Mouse (Mus musculus): ENCODE measurements around the gene Gm9611.
"Not testable (repeated sequence)": the region's sequence is repeated elsewhere in the genome, so short reads cannot be mapped to it uniquely, and the experiment has no call there.

Gm9611 gene

DNA sequence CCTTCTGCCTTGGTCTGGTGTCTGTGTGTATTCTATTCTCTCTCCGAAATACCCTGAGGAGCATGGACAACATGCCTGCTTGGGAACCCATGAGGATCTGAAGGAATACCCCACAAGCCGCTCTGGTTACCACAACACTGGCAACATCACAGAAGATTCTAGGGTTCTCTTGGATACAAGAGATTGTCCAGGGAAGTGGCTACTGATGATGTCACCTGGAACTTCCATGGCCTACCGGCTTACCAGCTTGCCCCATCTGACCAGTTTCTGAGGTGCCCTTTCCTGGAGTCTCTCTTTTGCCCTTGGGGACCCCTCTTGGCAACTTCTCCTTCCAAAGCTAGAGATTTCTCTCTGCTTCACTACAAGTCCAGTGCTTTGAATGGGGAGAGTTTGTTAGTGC, at the start of gene Gm9611:
Gm9611 (minus strand) TSS at position 101 of the 400 bp plus-strand sequence.
- in situ Hi-C loops (cut with MboI; ENCODE audit: low sequenced_read_pairs): not testable (repeated sequence)

- in situ Hi-C loops (cut with MboI; ENCODE audit: low sequenced_read_pairs): not testable (repeated sequence)
Observed at GRCm38 (mm10) chr14:42309910-42310309, 12.8 kb upstream of the Gm9611 start, which contains the start of gene Gm7995. TSS of gene Gm7995 (plus strand) at chr14:42310210.

GRCm38 (mm10) chr14:42259948-42260347, 37.2 kb downstream of the Gm9611 start, which contains the start of gene Gm17026:
TSS of gene Gm17026 (minus strand) at chr14:42260048.
- in situ Hi-C loops (cut with MboI; ENCODE audit: low sequenced_read_pairs): not testable (repeated sequence)
